Mouse (Mus musculus) naive thymus-derived CD4-positive, alpha-beta T cell, adult 2 months (primary cell): ENCODE measurements around the gene Acsl1.
A peak's percentile ranks its signal among the peaks of the same experiment; 100 is the strongest.

Experiments used
- DNase-seq: peaks from one replicate; pipeline ENCODE4 v3.0.0-alpha.2; 2011; ENCODE audit warnings: low read depth

Gene Acsl1

GRCm38 (mm10) chr8:46470792-46471781 is at the start of gene Acsl1:
Gene Acsl1 (plus strand): TSS chr8:46471037.
- peak; percentile 98 for DNase-seq

GRCm38 (mm10) chr8:46421515-46421914 is 49.3 kb upstream of the Acsl1 start:
- no peak for DNase-seq

GRCm38 (mm10) chr8:46427940-46428339 is 42.9 kb upstream of the Acsl1 start:
- DNase-seq, result no peak

- DNase-seq, result no peak
These were observed 41.0 kb upstream of the Acsl1 start for GRCm38 (mm10) chr8:46429871-46430270.

- DNase-seq, result no peak
These were observed 38.9 kb upstream of the Acsl1 start for GRCm38 (mm10) chr8:46431921-46432320.

- no peak for DNase-seq
These were observed 38.3 kb upstream of the Acsl1 start for GRCm38 (mm10) chr8:46432581-46432980.

- no peak for DNase-seq
These were observed 37.2 kb upstream of the Acsl1 start for GRCm38 (mm10) chr8:46433656-46434055.

GRCm38 (mm10) chr8:46438491-46438890 is 32.3 kb upstream of the Acsl1 start:
- DNase-seq, result no peak

GRCm38 (mm10) chr8:46445964-46446915 is 24.6 kb upstream of the Acsl1 start:
- DNase-seq, result no peak

- no peak for DNase-seq
These were observed 23.5 kb upstream of the Acsl1 start for GRCm38 (mm10) chr8:46447334-46447733.

GRCm38 (mm10) chr8:46448606-46449005 is 22.2 kb upstream of the Acsl1 start:
- no peak for DNase-seq

GRCm38 (mm10) chr8:46449063-46449462 is 21.8 kb upstream of the Acsl1 start:
- DNase-seq, result no peak

- no peak for DNase-seq
These were observed 21.1 kb upstream of the Acsl1 start for GRCm38 (mm10) chr8:46449723-46450251.

- no peak for DNase-seq
These were observed 12.5 kb upstream of the Acsl1 start for GRCm38 (mm10) chr8:46458215-46458811.

- no peak for DNase-seq
These were observed 2.4 kb upstream of the Acsl1 start for GRCm38 (mm10) chr8:46468400-46468799.

- no peak for DNase-seq
These were observed 1.6 kb upstream of the Acsl1 start for GRCm38 (mm10) chr8:46469071-46469769.

- no peak for DNase-seq
These were observed 596 bp upstream of the Acsl1 start for GRCm38 (mm10) chr8:46470091-46470791.

GRCm38 (mm10) chr8:46471926-46472485 is 1.2 kb downstream of the Acsl1 start:
- no peak for DNase-seq

GRCm38 (mm10) chr8:46474120-46474519 is 3.3 kb downstream of the Acsl1 start:
- no peak for DNase-seq

- DNase-seq, result no peak
These were observed 3.8 kb downstream of the Acsl1 start for GRCm38 (mm10) chr8:46474634-46475033.
